Mouse (Mus musculus): ENCODE measurements around the gene Acsbg2. TPM values are rescaled to one million over a fixed set of nuclear protein-coding genes. Genes with fewer than 3 reads are reported as not detected.

The Acsbg2 gene
- polyA plus RNA-seq, 1 experiment from 2014 or later = not detected

GRCm38 (mm10) chr17:56831111-56831816 lies 43.0 kb downstream of the Acsbg2 start:
- Histone ChIP-seq H3K9me3 (replicated peaks; ENCODE audit: low read length) (no peaks in the 10 kb centered on the region), H3K9ac (ENCODE audit: low read depth, low read length) (no peak overlapping the region), H3K4me1 (replicated peaks; ENCODE audit: insufficient read depth, low read length) (peaks cover 7% of the 10 kb centered on the region; the same call in 1 of the 2 replicates), H3K36me3 (ENCODE audit: insufficient read depth, low read length) (no peaks in the 10 kb centered on the region), H3K4me3 (replicated peaks; ENCODE audit: low read depth, low read length) (peak overlapping the region; percentile 61), H3K4me2 (ENCODE audit: low read length) (peak overlapping the region; percentile 94), H3K27me3 (ENCODE audit: insufficient read depth, low read length) (no peaks in the 10 kb centered on the region), H3K27ac (no peak overlapping the region)
- 1% methylated on average over 40 of the region's 42 CpGs for WGBS
- peak; percentile 62 for TF ChIP-seq CTCF (IDR thresholded peaks at IDR 0.05; ENCODE audit: low read depth)
- ATAC-seq (replicated peaks; ENCODE audit: low FRiP score, low read depth) (peak; percentile 99), DNase-seq (ENCODE audit: low spot score) (peak; percentile 99)

GRCm38 (mm10) chr17:56830411-56831110 lies 43.7 kb downstream of the Acsbg2 start, which contains the start of gene Rfx2:
Gene Rfx2, minus strand, starts transcription at chr17:56831013.
- H3K27ac ChIP-seq = no peak within 1 kb of the TSS
- H3K27me3 ChIP-seq (ENCODE audit: insufficient read depth, low read length) = no peaks in the 10 kb centered on the region
- DNase-seq (ENCODE audit: low spot score) = peak; percentile 9

GRCm38 (mm10) chr17:56829795-56830194 lies 44.5 kb downstream of the Acsbg2 start:
- no peak for TF ChIP-seq CTCF (IDR thresholded peaks at IDR 0.05; ENCODE audit: low read depth)
- H3K4me3 ChIP-seq (replicated peaks; ENCODE audit: low read depth, low read length) = peak overlapping the region; percentile 61
- H3K36me3 ChIP-seq (ENCODE audit: insufficient read depth, low read length) = no peaks in the 10 kb centered on the region
- peak overlapping the region; percentile 51; the same call in 1 of the 2 replicates for H3K9ac ChIP-seq (ENCODE audit: low read depth, low read length)
- WGBS = under 1% methylated on average over 27 of the region's 27 CpGs
- H3K27ac ChIP-seq = no peak overlapping the region
- ATAC-seq (replicated peaks; ENCODE audit: low FRiP score, low read depth) (no peak), DNase-seq (ENCODE audit: low spot score) (peak; percentile 36)
- peak overlapping the region; percentile 94 for H3K4me2 ChIP-seq (ENCODE audit: low read length)
- peaks cover 7% of the 10 kb centered on the region; the same call in 1 of the 2 replicates for H3K4me1 ChIP-seq (replicated peaks; ENCODE audit: insufficient read depth, low read length)
- no peaks in the 10 kb centered on the region for H3K9me3 ChIP-seq (replicated peaks; ENCODE audit: low read length)
- no peaks in the 10 kb centered on the region for H3K27me3 ChIP-seq (ENCODE audit: insufficient read depth, low read length)

More at GRCm38 (mm10) chr17:56830411-56831110, 43.7 kb downstream of the Acsbg2 start, which contains the start of gene Rfx2:
- Histone ChIP-seq H3K9me3 (replicated peaks; ENCODE audit: low read length) (no peaks in the 10 kb centered on the region), H3K36me3 (ENCODE audit: insufficient read depth, low read length) (no peaks in the 10 kb centered on the region), H3K4me2 (ENCODE audit: low read length) (peak within 1 kb of the TSS; percentile 94), H3K4me3 (replicated peaks; ENCODE audit: low read depth, low read length) (peak within 1 kb of the TSS; percentile 61), H3K9ac (ENCODE audit: low read depth, low read length) (peak within 1 kb of the TSS; percentile 51; the same call in 1 of the 2 replicates), H3K4me1 (replicated peaks; ENCODE audit: insufficient read depth, low read length) (peaks cover 7% of the 10 kb centered on the region; the same call in 1 of the 2 replicates)
- under 1% methylated on average over 33 of the region's 62 CpGs for WGBS
- no peak for TF ChIP-seq CTCF (IDR thresholded peaks at IDR 0.05; ENCODE audit: low read depth)
- no peak for ATAC-seq (replicated peaks; ENCODE audit: low FRiP score, low read depth)

- H3K4me2 ChIP-seq (ENCODE audit: low read length) = peak overlapping the region; percentile 94
- H3K27me3 ChIP-seq (ENCODE audit: insufficient read depth, low read length) = no peaks in the 10 kb centered on the region
- no peak for TF ChIP-seq CTCF (IDR thresholded peaks at IDR 0.05; ENCODE audit: low read depth)
- H3K9me3 ChIP-seq (replicated peaks; ENCODE audit: low read length) = no peaks in the 10 kb centered on the region
- no peak for DNase-seq (ENCODE audit: low spot score)
- 35% methylated on average over 11 of the region's 11 CpGs for WGBS
- ATAC-seq (replicated peaks; ENCODE audit: low FRiP score, low read depth) = no peak
- H3K27ac ChIP-seq = no peak overlapping the region
- no peak overlapping the region for H3K9ac ChIP-seq (ENCODE audit: low read depth, low read length)
- no peak overlapping the region; the same call in 1 of the 2 replicates for H3K4me3 ChIP-seq (replicated peaks; ENCODE audit: low read depth, low read length)
- peaks cover 7% of the 10 kb centered on the region; the same call in 1 of the 2 replicates for H3K4me1 ChIP-seq (replicated peaks; ENCODE audit: insufficient read depth, low read length)
- no peaks in the 10 kb centered on the region for H3K36me3 ChIP-seq (ENCODE audit: insufficient read depth, low read length)
Measured at GRCm38 (mm10) chr17:56829171-56829570, 45.1 kb downstream of the Acsbg2 start.

- Histone ChIP-seq H3K4me1 (replicated peaks; ENCODE audit: insufficient read depth, low read length) (peaks cover 7% of the 10 kb centered on the region; the same call in 1 of the 2 replicates), H3K36me3 (ENCODE audit: insufficient read depth, low read length) (no peaks in the 10 kb centered on the region), H3K9ac (ENCODE audit: low read depth, low read length) (no peak overlapping the region), H3K4me2 (ENCODE audit: low read length) (no peak overlapping the region), H3K27ac (no peak overlapping the region), H3K27me3 (ENCODE audit: insufficient read depth, low read length) (no peaks in the 10 kb centered on the region), H3K4me3 (replicated peaks; ENCODE audit: low read depth, low read length) (no peak overlapping the region), H3K9me3 (replicated peaks; ENCODE audit: low read length) (no peaks in the 10 kb centered on the region)
- no peak for DNase-seq (ENCODE audit: low spot score)
- 91% methylated on average over 2 of the region's 2 CpGs for WGBS
- no peak for TF ChIP-seq CTCF (IDR thresholded peaks at IDR 0.05; ENCODE audit: low read depth)
- ATAC-seq (replicated peaks; ENCODE audit: low FRiP score, low read depth) = no peak
Measured at GRCm38 (mm10) chr17:56826718-56827117, 47.5 kb downstream of the Acsbg2 start.

GRCm38 (mm10) chr17:56823352-56823751 lies 50.9 kb downstream of the Acsbg2 start:
- no peak overlapping the region for H3K27ac ChIP-seq
- 58% methylated on average over 2 of the region's 2 CpGs for WGBS
- ATAC-seq (replicated peaks; ENCODE audit: low FRiP score, low read depth) = no peak

More at GRCm38 (mm10) chr17:56823352-56823751, 50.9 kb downstream of the Acsbg2 start:
- Histone ChIP-seq H3K4me2 (ENCODE audit: low read length) (no peak overlapping the region), H3K27me3 (ENCODE audit: insufficient read depth, low read length) (no peaks in the 10 kb centered on the region), H3K36me3 (ENCODE audit: insufficient read depth, low read length) (no peaks in the 10 kb centered on the region), H3K4me1 (replicated peaks; ENCODE audit: insufficient read depth, low read length) (no peaks in the 10 kb centered on the region), H3K9ac (ENCODE audit: low read depth, low read length) (no peak overlapping the region), H3K9me3 (replicated peaks; ENCODE audit: low read length) (no peaks in the 10 kb centered on the region), H3K4me3 (replicated peaks; ENCODE audit: low read depth, low read length) (no peak overlapping the region)
- DNase-seq (ENCODE audit: low spot score) = no peak
- no peak for TF ChIP-seq CTCF (IDR thresholded peaks at IDR 0.05; ENCODE audit: low read depth)

Measured in kidney, postnatal 0 days (tissue).